Mouse (Mus musculus) stomach, postnatal 0 days (tissue): ENCODE measurements at regions not wholly inside any gene's neighbourhood (a gene's known extent, or its start where the extent isn't known, plus 50 kb on each side); places are given as distances from the start of the nearest gene placed in this dataset.

Experiments used
- CTCF ChIP-seq: IDR thresholded peaks from 2 replicates; pipeline ENCODE4 v1.5.1; 2016; ENCODE audit warnings: antibody characterized with exemption, low read depth, mild to moderate bottlenecking, moderate library complexity
- EP300 ChIP-seq: optimal IDR thresholded peaks from 2 replicates; pipeline ENCODE3; 2016; ENCODE audit warnings: antibody characterized with exemption

DNA sequence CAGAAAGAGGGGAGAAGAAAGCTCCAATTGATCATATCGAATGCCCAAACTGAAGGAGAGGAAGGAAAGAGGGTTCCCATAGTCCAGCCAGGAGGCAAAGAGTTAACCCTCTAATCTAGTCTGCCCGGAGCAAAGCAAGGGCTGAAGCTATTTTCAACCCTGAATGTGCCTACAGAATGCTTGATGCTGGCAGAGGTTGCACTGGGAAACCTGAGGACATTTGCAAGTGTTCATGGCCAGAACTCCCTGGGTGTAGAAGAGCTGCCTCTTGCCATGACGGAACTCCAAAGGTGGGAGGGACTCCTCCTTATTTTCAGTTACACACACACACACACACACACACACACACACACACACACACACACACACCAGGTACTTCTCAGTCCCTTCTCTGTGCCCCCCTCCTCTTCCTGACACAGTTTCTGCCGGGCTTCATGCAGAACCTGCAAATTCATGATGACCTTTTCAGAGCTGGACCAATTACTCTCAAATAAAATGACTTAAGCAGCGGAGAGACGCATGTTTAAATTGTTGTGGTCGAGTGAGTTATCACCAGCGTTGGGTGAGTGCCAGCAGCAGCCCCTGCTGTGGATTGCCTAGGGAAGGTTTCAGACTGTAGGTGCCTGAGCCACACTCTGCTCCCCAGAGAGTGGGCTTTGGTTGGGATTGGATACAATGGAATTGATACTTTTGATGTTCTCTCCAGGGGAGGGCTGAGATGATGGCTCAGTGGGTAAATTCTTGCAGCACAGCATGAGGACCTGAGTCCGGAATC is 152.1 kb upstream of the Sdk2 start:
- no peak for TF ChIP-seq CTCF
- no peak for TF ChIP-seq EP300
